Mouse (Mus musculus): Measurements from ENCODE around the gene Cecr2.

DNA sequence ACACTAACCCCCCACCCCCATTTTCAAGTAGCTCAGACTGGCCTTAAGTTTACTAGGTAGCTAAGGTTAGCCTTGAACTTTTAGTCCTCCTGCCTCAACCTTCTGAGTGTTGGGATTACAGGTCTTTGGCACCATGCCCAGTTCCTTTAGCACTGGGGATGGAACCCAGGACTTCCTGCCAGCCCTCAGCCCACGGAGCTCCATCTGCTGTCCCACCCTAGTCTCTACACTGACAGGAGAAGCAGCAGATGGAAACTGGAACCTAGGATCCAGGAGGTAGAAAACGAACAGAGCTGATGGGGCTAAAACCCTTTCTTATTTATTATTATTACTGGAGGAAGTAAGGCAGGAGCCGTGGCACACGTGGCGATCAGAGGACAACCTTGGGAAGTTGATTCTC lies 48.6 kb upstream of the Cecr2 start:
- no peak for TF ChIP-seq CTCF (conservative IDR thresholded peaks at IDR 0.05; ENCODE audit: low read length)
- no peak for TF ChIP-seq NANOG (IDR thresholded peaks at IDR 0.05; ENCODE audit: borderline replicate concordance, low read length)

All from E14TG2a.4 (cell line).